Mouse (Mus musculus) yolk sac, embryonic 10.5 days (tissue): ENCODE measurements around the gene Lrrc55.
"Not testable (repeated sequence)": the region's sequence is repeated elsewhere in the genome, so short reads cannot be mapped to it uniquely, and the experiment has no call there.

ENCODE experiments used
- DNase-seq: peaks from one replicate; pipeline ENCODE4 v3.0.0-alpha.2; 2017; ENCODE audit warnings: low spot score

Lrrc55 gene

GRCm38 (mm10) chr2:85196901-85197300, at the start of gene Lrrc55:
Gene Lrrc55 (minus strand): TSS chr2:85197197.
- DNase-seq = no peak

GRCm38 (mm10) chr2:85246506-85247082, 49.6 kb upstream of the Lrrc55 start:
- peak; percentile 65 for DNase-seq

- no peak for DNase-seq
Measured at GRCm38 (mm10) chr2:85245737-85246136, 48.7 kb upstream of the Lrrc55 start.

- DNase-seq = no peak
Measured at GRCm38 (mm10) chr2:85238068-85238667, 41.2 kb upstream of the Lrrc55 start.

- DNase-seq = not testable (repeated sequence)
Measured at GRCm38 (mm10) chr2:85237231-85237630, 40.2 kb upstream of the Lrrc55 start.

GRCm38 (mm10) chr2:85230771-85231511, 33.9 kb upstream of the Lrrc55 start:
- no peak for DNase-seq

- DNase-seq = no peak
Measured at GRCm38 (mm10) chr2:85229606-85230005, 32.6 kb upstream of the Lrrc55 start.

- no peak for DNase-seq
Measured at GRCm38 (mm10) chr2:85227816-85228335, 30.9 kb upstream of the Lrrc55 start.

GRCm38 (mm10) chr2:85224221-85225179, 27.5 kb upstream of the Lrrc55 start:
- peak; percentile 37 for DNase-seq

GRCm38 (mm10) chr2:85216606-85217005, 19.6 kb upstream of the Lrrc55 start:
- no peak for DNase-seq

GRCm38 (mm10) chr2:85213746-85214145, 16.7 kb upstream of the Lrrc55 start:
- no peak for DNase-seq

GRCm38 (mm10) chr2:85209301-85209700, 12.3 kb upstream of the Lrrc55 start:
- no peak for DNase-seq

GRCm38 (mm10) chr2:85205170-85205569, 8.2 kb upstream of the Lrrc55 start:
- DNase-seq = no peak

- DNase-seq = peak; percentile 8
Measured at GRCm38 (mm10) chr2:85198011-85198965, 1.3 kb upstream of the Lrrc55 start.

GRCm38 (mm10) chr2:85194566-85194965, 2.4 kb downstream of the Lrrc55 start:
- DNase-seq = no peak

- DNase-seq = no peak
Measured at GRCm38 (mm10) chr2:85187582-85188151, 9.3 kb downstream of the Lrrc55 start.

GRCm38 (mm10) chr2:85178139-85178800, 18.7 kb downstream of the Lrrc55 start:
- DNase-seq = no peak

GRCm38 (mm10) chr2:85173545-85173944, 23.5 kb downstream of the Lrrc55 start:
- no peak for DNase-seq

GRCm38 (mm10) chr2:85172763-85173103, 24.3 kb downstream of the Lrrc55 start:
- no peak for DNase-seq
